Mouse (Mus musculus): ENCODE data around the gene Cacna1e. TPM values are rescaled to one million over a fixed set of nuclear protein-coding genes. Genes with fewer than 3 reads are reported as not detected.

Cacna1e gene
- polyA plus RNA-seq, 2 experiments: 0.02 to 0.03 TPM

DNA sequence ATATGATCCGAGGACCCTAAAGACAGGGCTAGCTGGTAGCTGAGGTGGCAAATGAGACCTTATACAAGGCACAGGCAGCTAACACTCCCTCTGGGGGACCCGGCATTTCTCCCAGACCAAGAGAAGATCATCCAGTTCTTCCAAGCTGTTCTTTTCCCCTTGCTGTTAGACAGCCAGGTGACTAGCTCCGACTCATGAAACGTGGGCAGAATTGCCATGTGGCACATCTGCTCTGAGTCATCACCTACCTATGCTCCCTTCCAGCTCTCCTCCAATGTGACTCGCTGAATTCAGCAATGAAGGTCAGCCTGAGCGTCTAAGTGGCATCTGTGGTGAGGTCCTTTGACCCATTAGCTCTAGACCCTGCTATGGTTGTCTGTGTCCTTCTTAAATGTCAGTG lies 355.5 kb downstream of the Cacna1e start:
- no peak for TF ChIP-seq EP300 (IDR thresholded peaks at IDR 0.05; ENCODE audit: low read depth)
- TF ChIP-seq CTCF (IDR thresholded peaks at IDR 0.05; ENCODE audit: low read depth): no peak
- no peak overlapping the region for H3K4me3 ChIP-seq (ENCODE audit: insufficient read depth in 1 of 2, low read depth in 2 of 2, low read length in 2 of 2)
- no peak overlapping the region for H3K27ac ChIP-seq
- WGBS (ENCODE audit: insufficient replicate concordance): 61% methylated on average over 6 of the region's 6 CpGs
- no peaks in the 10 kb centered on the region for H3K9me3 ChIP-seq (ENCODE audit: control insufficient read depth, low read length)
- ATAC-seq (ENCODE audit: insufficient read depth): no peak
- no peak for DNase-seq (ENCODE audit: low read depth in 3 of 3, low spot score in 3 of 3)
- no peak overlapping the region for H3K9ac ChIP-seq (replicated peaks)
- H3K36me3 ChIP-seq (replicated peaks; ENCODE audit: control insufficient read depth, insufficient read depth, low read depth): no peaks in the 10 kb centered on the region
- no peaks in the 10 kb centered on the region for H3K4me1 ChIP-seq (replicated peaks; ENCODE audit: control insufficient read depth in 2 of 2, insufficient read depth in 2 of 2, low read length in 1 of 2)
- H3K27me3 ChIP-seq (ENCODE audit: control insufficient read depth, insufficient read depth, low read length): no peaks in the 10 kb centered on the region
- no peak overlapping the region for H3K4me2 ChIP-seq (ENCODE audit: low read depth)

DNA sequence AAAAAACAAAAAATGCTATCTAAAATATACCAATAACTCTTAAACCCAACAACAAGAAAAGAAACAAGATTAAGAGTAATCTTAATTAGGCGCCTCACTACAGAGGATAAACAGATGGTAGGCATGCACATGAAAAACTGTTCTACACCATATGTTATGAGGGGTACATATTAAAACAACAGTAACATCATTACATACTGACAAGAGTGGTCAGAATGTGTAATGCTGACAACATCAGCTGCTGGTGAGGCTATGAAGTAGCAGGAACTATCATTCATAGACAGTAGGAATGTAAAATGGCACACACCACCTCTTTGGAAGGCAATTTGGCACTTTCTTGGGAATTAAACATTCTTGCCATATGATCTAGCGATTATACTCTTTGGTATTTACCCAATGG lies 363.6 kb downstream of the Cacna1e start:
- Histone ChIP-seq H3K27ac (no peak overlapping the region), H3K4me2 (ENCODE audit: low read depth) (no peak overlapping the region), H3K9ac (replicated peaks) (no peak overlapping the region), H3K36me3 (replicated peaks; ENCODE audit: control insufficient read depth, insufficient read depth, low read depth) (no peaks in the 10 kb centered on the region), H3K9me3 (ENCODE audit: control insufficient read depth, low read length) (no peaks in the 10 kb centered on the region), H3K4me3 (ENCODE audit: insufficient read depth in 1 of 2, low read depth in 2 of 2, low read length in 2 of 2) (no peak overlapping the region), H3K27me3 (ENCODE audit: control insufficient read depth, insufficient read depth, low read length) (no peaks in the 10 kb centered on the region), H3K4me1 (replicated peaks; ENCODE audit: control insufficient read depth in 2 of 2, insufficient read depth in 2 of 2, low read length in 1 of 2) (no peaks in the 10 kb centered on the region)
- TF ChIP-seq EP300 (IDR thresholded peaks at IDR 0.05; ENCODE audit: low read depth) (no peak), CTCF (IDR thresholded peaks at IDR 0.05; ENCODE audit: low read depth) (no peak)
- WGBS (ENCODE audit: insufficient replicate concordance): 59% methylated on average over 2 of the region's 2 CpGs
- DNase-seq (ENCODE audit: low read depth in 3 of 3, low spot score in 3 of 3) (no peak), ATAC-seq (ENCODE audit: insufficient read depth) (no peak)

DNA sequence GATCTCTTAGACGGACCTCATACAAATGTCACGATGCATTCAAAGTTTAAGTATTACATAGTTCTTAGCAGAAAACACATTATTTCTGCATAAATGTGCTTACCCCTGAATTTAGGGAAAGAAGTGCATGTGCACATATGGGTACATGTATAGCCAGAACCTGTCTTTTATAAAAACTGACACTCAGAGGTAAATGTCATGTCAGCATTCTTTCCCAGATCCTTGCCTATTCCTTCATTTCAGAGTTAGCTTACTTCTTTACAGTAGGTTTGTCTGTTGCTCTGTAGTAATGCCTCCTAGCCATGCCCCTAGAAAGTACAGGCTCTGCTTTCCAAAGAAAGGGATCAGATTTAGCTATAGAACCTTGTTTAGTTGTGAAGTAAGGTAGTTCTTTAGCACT lies 369.0 kb downstream of the Cacna1e start:
- Histone ChIP-seq H3K4me2 (ENCODE audit: low read depth) (no peak overlapping the region), H3K4me3 (ENCODE audit: insufficient read depth in 1 of 2, low read depth in 2 of 2, low read length in 2 of 2) (no peak overlapping the region), H3K4me1 (replicated peaks; ENCODE audit: control insufficient read depth in 2 of 2, insufficient read depth in 2 of 2, low read length in 1 of 2) (no peaks in the 10 kb centered on the region), H3K27ac (no peak overlapping the region), H3K9me3 (ENCODE audit: control insufficient read depth, low read length) (no peaks in the 10 kb centered on the region), H3K36me3 (replicated peaks; ENCODE audit: control insufficient read depth, insufficient read depth, low read depth) (no peaks in the 10 kb centered on the region), H3K9ac (replicated peaks) (no peak overlapping the region), H3K27me3 (ENCODE audit: control insufficient read depth, insufficient read depth, low read length) (no peaks in the 10 kb centered on the region)
- WGBS (ENCODE audit: insufficient replicate concordance): 76% methylated on average over 2 of the region's 2 CpGs
- ATAC-seq (ENCODE audit: insufficient read depth) (no peak), DNase-seq (ENCODE audit: low read depth in 3 of 3, low spot score in 3 of 3) (no peak)
- TF ChIP-seq EP300 (IDR thresholded peaks at IDR 0.05; ENCODE audit: low read depth): no peak
- TF ChIP-seq CTCF (IDR thresholded peaks at IDR 0.05; ENCODE audit: low read depth): no peak

DNA sequence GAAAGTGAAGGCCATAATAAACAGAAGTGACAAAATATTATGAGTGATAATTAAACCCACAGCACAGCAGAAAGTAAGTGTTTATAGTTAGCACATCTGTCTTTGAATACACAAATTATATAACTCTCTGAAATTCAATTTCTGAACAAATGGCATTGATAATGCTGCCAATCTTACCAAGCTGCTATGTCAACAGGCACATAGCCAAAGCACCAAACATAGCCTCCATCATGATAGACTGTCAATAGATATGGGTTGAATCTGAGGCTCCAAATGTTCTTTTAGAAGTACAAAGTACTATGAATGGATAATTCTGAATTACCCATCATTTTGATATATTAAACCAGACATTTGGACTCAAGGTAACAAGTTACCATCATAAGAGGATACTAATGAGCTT lies 372.6 kb downstream of the Cacna1e start:
- no peak for TF ChIP-seq EP300 (IDR thresholded peaks at IDR 0.05; ENCODE audit: low read depth)
- no peak for TF ChIP-seq CTCF (IDR thresholded peaks at IDR 0.05; ENCODE audit: low read depth)
- DNase-seq (ENCODE audit: low read depth in 3 of 3, low spot score in 3 of 3) (no peak), ATAC-seq (ENCODE audit: insufficient read depth) (no peak)
- no peak overlapping the region for H3K9ac ChIP-seq (replicated peaks)
- no peaks in the 10 kb centered on the region for H3K9me3 ChIP-seq (ENCODE audit: control insufficient read depth, low read length)
- H3K36me3 ChIP-seq (replicated peaks; ENCODE audit: control insufficient read depth, insufficient read depth, low read depth): no peaks in the 10 kb centered on the region
- H3K4me2 ChIP-seq (ENCODE audit: low read depth): no peak overlapping the region
- H3K27me3 ChIP-seq (ENCODE audit: control insufficient read depth, insufficient read depth, low read length): no peaks in the 10 kb centered on the region
- no peaks in the 10 kb centered on the region for H3K4me1 ChIP-seq (replicated peaks; ENCODE audit: control insufficient read depth in 2 of 2, insufficient read depth in 2 of 2, low read length in 1 of 2)
- no peak overlapping the region for H3K27ac ChIP-seq
- no peak overlapping the region for H3K4me3 ChIP-seq (ENCODE audit: insufficient read depth in 1 of 2, low read depth in 2 of 2, low read length in 2 of 2)

DNA sequence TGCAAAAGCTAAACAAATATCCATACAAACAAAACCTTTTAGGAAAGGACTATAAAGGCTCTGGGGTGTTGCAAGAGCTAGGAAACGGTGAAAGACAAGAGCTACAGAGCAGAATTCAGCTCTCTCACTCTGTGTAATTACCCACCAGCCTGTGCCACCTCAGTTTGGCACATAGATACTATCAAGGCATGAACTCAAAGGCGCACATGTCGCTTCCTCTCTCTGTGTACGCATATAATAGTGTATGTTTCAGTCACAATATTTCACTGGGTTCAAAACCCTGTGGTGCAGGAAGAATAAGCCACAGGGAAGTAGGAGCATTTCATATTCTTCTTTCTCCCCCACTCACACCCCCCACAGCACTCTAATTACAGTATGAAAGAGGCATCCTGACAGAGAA lies 380.3 kb downstream of the Cacna1e start:
- H3K4me1 ChIP-seq (replicated peaks; ENCODE audit: control insufficient read depth in 2 of 2, insufficient read depth in 2 of 2, low read length in 1 of 2): no peaks in the 10 kb centered on the region
- no peak for DNase-seq (ENCODE audit: low read depth in 3 of 3, low spot score in 3 of 3)
- no peaks in the 10 kb centered on the region for H3K9me3 ChIP-seq (ENCODE audit: control insufficient read depth, low read length)
- H3K4me3 ChIP-seq (ENCODE audit: insufficient read depth in 1 of 2, low read depth in 2 of 2, low read length in 2 of 2): no peak overlapping the region
- H3K27ac ChIP-seq: no peak overlapping the region
- no peak overlapping the region for H3K9ac ChIP-seq (replicated peaks)
- WGBS (ENCODE audit: insufficient replicate concordance): 55% methylated on average over 4 of the region's 4 CpGs
- no peak overlapping the region for H3K4me2 ChIP-seq (ENCODE audit: low read depth)
- H3K36me3 ChIP-seq (replicated peaks; ENCODE audit: control insufficient read depth, insufficient read depth, low read depth): no peaks in the 10 kb centered on the region
- no peak for ATAC-seq (ENCODE audit: insufficient read depth)
- no peak for TF ChIP-seq CTCF (IDR thresholded peaks at IDR 0.05; ENCODE audit: low read depth)
- TF ChIP-seq EP300 (IDR thresholded peaks at IDR 0.05; ENCODE audit: low read depth): no peak
- no peaks in the 10 kb centered on the region for H3K27me3 ChIP-seq (ENCODE audit: control insufficient read depth, insufficient read depth, low read length)

DNA sequence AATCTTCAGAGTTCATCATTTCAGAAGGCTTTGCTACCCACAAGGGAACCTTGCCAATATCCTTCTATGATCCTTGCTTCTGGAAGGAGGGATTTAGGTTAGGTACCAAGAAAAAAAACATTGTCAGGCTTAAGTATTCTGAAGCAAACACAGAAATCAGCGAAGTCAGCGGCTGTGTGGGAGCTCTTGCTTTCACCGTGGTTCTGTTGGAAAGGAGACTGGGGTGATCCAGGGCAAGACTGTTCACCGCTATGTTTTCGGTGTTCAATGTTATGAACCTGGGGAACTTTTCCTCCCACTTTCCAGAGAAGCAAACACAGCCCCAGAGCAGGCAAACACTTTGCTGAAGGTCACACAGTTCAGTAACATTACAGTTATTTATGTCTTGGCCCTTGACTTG lies 383.4 kb downstream of the Cacna1e start:
- Histone ChIP-seq H3K4me3 (ENCODE audit: insufficient read depth in 1 of 2, low read depth in 2 of 2, low read length in 2 of 2) (no peak overlapping the region), H3K27me3 (ENCODE audit: control insufficient read depth, insufficient read depth, low read length) (no peaks in the 10 kb centered on the region), H3K4me1 (replicated peaks; ENCODE audit: control insufficient read depth in 2 of 2, insufficient read depth in 2 of 2, low read length in 1 of 2) (no peaks in the 10 kb centered on the region), H3K9me3 (ENCODE audit: control insufficient read depth, low read length) (no peaks in the 10 kb centered on the region), H3K36me3 (replicated peaks; ENCODE audit: control insufficient read depth, insufficient read depth, low read depth) (no peaks in the 10 kb centered on the region), H3K4me2 (ENCODE audit: low read depth) (no peak overlapping the region), H3K27ac (no peak overlapping the region), H3K9ac (replicated peaks) (no peak overlapping the region)
- WGBS (ENCODE audit: insufficient replicate concordance): 62% methylated on average over 5 of the region's 5 CpGs
- DNase-seq (ENCODE audit: low read depth in 3 of 3, low spot score in 3 of 3) (no peak), ATAC-seq (ENCODE audit: insufficient read depth) (no peak)
- no peak for TF ChIP-seq EP300 (IDR thresholded peaks at IDR 0.05; ENCODE audit: low read depth)
- TF ChIP-seq CTCF (IDR thresholded peaks at IDR 0.05; ENCODE audit: low read depth): no peak

Measured in liver, embryonic 14.5 days (tissue).